Mouse (Mus musculus): ENCODE results near the gene Dut. TPM values are rescaled to one million over a fixed set of nuclear protein-coding genes. Genes with fewer than 3 reads are reported as not detected.

Gene Dut
- polyA plus RNA-seq (2012; rRNA removed) = 13.4 and 20.7 TPM in 2 replicates

- under 1% methylated on average over 96 of the region's 96 CpGs for WGBS
- peak within 1 kb of the TSS; percentile 94 for H3K4me3 ChIP-seq (ENCODE audit: low read depth, low read length)
These were observed at the start of gene Dut for GRCm38 (mm10) chr2:125247108-125247961. TSS of gene Dut (plus strand) at chr2:125247190.

GRCm38 (mm10) chr2:125208894-125209596 lies 37.9 kb upstream of the Dut start:
- TF ChIP-seq POLR2A (IDR thresholded peaks at IDR 0.05; ENCODE audit: low read depth, low read length) (no peak), CTCF (IDR thresholded peaks at IDR 0.05; ENCODE audit: extremely low read depth, insufficient read length, insufficient replicate concordance, low read depth, low read length) (no peak)
- WGBS = 62% methylated on average over 14 of the region's 14 CpGs
- H3K27ac ChIP-seq (ENCODE audit: insufficient read depth, low read depth, low read length) = no peak overlapping the region
- no peak overlapping the region for H3K4me3 ChIP-seq (ENCODE audit: low read depth, low read length)
- H3K36me3 ChIP-seq (ENCODE audit: control insufficient read depth, insufficient read depth, low read length) = no peaks in the 10 kb centered on the region
- H3K27me3 ChIP-seq (ENCODE audit: control insufficient read depth, insufficient read depth, low read length) = no peaks in the 10 kb centered on the region
- no peaks in the 10 kb centered on the region for H3K4me1 ChIP-seq (ENCODE audit: control insufficient read depth, insufficient read depth, insufficient read length, low read length)

More at GRCm38 (mm10) chr2:125247108-125247961, at the start of gene Dut:
- peak within 1 kb of the TSS; percentile 26; the same call in 1 of the 2 replicates for H3K27ac ChIP-seq (ENCODE audit: insufficient read depth, low read depth, low read length)
- peak; percentile 27; the same call in 1 of the 2 replicates for TF ChIP-seq CTCF (IDR thresholded peaks at IDR 0.05; ENCODE audit: extremely low read depth, insufficient read length, insufficient replicate concordance, low read depth, low read length)
- TF ChIP-seq POLR2A (IDR thresholded peaks at IDR 0.05; ENCODE audit: low read depth, low read length) = peak; percentile 3; the same call in 1 of the 2 replicates
- peaks cover 3% of the 10 kb centered on the region; the same call in 1 of the 2 replicates for H3K4me1 ChIP-seq (ENCODE audit: control insufficient read depth, insufficient read depth, insufficient read length, low read length)
- H3K36me3 ChIP-seq (ENCODE audit: control insufficient read depth, insufficient read depth, low read length) = 0 out of 2 replicates have a peak, but pooled peaks cover under 1% of the 10 kb centered on the region
- no peaks in the 10 kb centered on the region for H3K27me3 ChIP-seq (ENCODE audit: control insufficient read depth, insufficient read depth, low read length)

GRCm38 (mm10) chr2:125211831-125212510 lies 35.0 kb upstream of the Dut start:
- no peaks in the 10 kb centered on the region for H3K27me3 ChIP-seq (ENCODE audit: control insufficient read depth, insufficient read depth, low read length)

GRCm38 (mm10) chr2:125214592-125214991 lies 32.4 kb upstream of the Dut start:
- Histone ChIP-seq H3K36me3 (ENCODE audit: control insufficient read depth, insufficient read depth, low read length) (no peaks in the 10 kb centered on the region), H3K4me3 (ENCODE audit: low read depth, low read length) (no peak overlapping the region), H3K27me3 (ENCODE audit: control insufficient read depth, insufficient read depth, low read length) (no peaks in the 10 kb centered on the region), H3K4me1 (ENCODE audit: control insufficient read depth, insufficient read depth, insufficient read length, low read length) (no peaks in the 10 kb centered on the region), H3K27ac (ENCODE audit: insufficient read depth, low read depth, low read length) (no peak overlapping the region)
- TF ChIP-seq CTCF (IDR thresholded peaks at IDR 0.05; ENCODE audit: extremely low read depth, insufficient read length, insufficient replicate concordance, low read depth, low read length) (peak; percentile 57; the same call in 1 of the 2 replicates), POLR2A (IDR thresholded peaks at IDR 0.05; ENCODE audit: low read depth, low read length) (no peak)
- 11% methylated on average over 3 of the region's 3 CpGs for WGBS

More at GRCm38 (mm10) chr2:125211831-125212510, 35.0 kb upstream of the Dut start:
- WGBS = 64% methylated on average over 10 of the region's 10 CpGs
- no peaks in the 10 kb centered on the region for H3K4me1 ChIP-seq (ENCODE audit: control insufficient read depth, insufficient read depth, insufficient read length, low read length)
- no peak overlapping the region for H3K27ac ChIP-seq (ENCODE audit: insufficient read depth, low read depth, low read length)
- TF ChIP-seq POLR2A (IDR thresholded peaks at IDR 0.05; ENCODE audit: low read depth, low read length) (no peak), CTCF (IDR thresholded peaks at IDR 0.05; ENCODE audit: extremely low read depth, insufficient read length, insufficient replicate concordance, low read depth, low read length) (no peak)
- no peak overlapping the region for H3K4me3 ChIP-seq (ENCODE audit: low read depth, low read length)
- H3K36me3 ChIP-seq (ENCODE audit: control insufficient read depth, insufficient read depth, low read length) = no peaks in the 10 kb centered on the region

- TF ChIP-seq CTCF (IDR thresholded peaks at IDR 0.05; ENCODE audit: extremely low read depth, insufficient read length, insufficient replicate concordance, low read depth, low read length) (no peak), POLR2A (IDR thresholded peaks at IDR 0.05; ENCODE audit: low read depth, low read length) (no peak)
- no peaks in the 10 kb centered on the region for H3K27me3 ChIP-seq (ENCODE audit: control insufficient read depth, insufficient read depth, low read length)
- 69% methylated on average over 6 of the region's 6 CpGs for WGBS
- H3K4me1 ChIP-seq (ENCODE audit: control insufficient read depth, insufficient read depth, insufficient read length, low read length) = no peaks in the 10 kb centered on the region
- no peak overlapping the region for H3K4me3 ChIP-seq (ENCODE audit: low read depth, low read length)
- no peak overlapping the region for H3K27ac ChIP-seq (ENCODE audit: insufficient read depth, low read depth, low read length)
- H3K36me3 ChIP-seq (ENCODE audit: control insufficient read depth, insufficient read depth, low read length) = no peaks in the 10 kb centered on the region
These were observed 29.7 kb upstream of the Dut start for GRCm38 (mm10) chr2:125217286-125217685.

GRCm38 (mm10) chr2:125218566-125218965 lies 28.4 kb upstream of the Dut start:
- Histone ChIP-seq H3K36me3 (ENCODE audit: control insufficient read depth, insufficient read depth, low read length) (no peaks in the 10 kb centered on the region), H3K4me3 (ENCODE audit: low read depth, low read length) (no peak overlapping the region), H3K4me1 (ENCODE audit: control insufficient read depth, insufficient read depth, insufficient read length, low read length) (no peaks in the 10 kb centered on the region), H3K27ac (ENCODE audit: insufficient read depth, low read depth, low read length) (no peak overlapping the region), H3K27me3 (ENCODE audit: control insufficient read depth, insufficient read depth, low read length) (no peaks in the 10 kb centered on the region)
- 94% methylated on average over 1 of the region's 1 CpGs for WGBS
- TF ChIP-seq CTCF (IDR thresholded peaks at IDR 0.05; ENCODE audit: extremely low read depth, insufficient read length, insufficient replicate concordance, low read depth, low read length) (no peak), POLR2A (IDR thresholded peaks at IDR 0.05; ENCODE audit: low read depth, low read length) (no peak)

Measured in small intestine, adult 2 months (tissue).